Mouse (Mus musculus): Measurements from ENCODE around the gene Smpd1.

Smpd1 gene

DNA sequence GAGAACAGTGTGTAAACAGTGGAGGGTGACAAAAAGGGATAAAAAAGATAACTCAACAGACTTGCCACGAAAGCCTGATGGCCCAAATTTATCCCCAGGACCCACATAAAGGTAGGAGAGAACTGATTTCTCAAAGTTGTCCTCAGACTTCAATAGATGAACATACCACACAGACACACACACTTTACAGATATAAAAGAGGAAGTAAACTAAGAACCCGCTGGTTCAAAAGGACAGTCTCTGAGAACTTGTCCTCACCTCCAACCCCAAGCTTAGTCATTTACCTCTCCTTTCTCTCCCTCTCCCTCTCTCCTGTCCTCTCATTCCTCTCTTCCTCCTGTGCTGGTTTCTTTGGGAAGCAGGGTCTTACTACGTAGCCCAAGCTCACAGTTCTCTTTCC is 8.2 kb downstream of the Smpd1 start:
- no peak for DNase-seq (ENCODE audit: extremely low read depth, low read depth)

DNA sequence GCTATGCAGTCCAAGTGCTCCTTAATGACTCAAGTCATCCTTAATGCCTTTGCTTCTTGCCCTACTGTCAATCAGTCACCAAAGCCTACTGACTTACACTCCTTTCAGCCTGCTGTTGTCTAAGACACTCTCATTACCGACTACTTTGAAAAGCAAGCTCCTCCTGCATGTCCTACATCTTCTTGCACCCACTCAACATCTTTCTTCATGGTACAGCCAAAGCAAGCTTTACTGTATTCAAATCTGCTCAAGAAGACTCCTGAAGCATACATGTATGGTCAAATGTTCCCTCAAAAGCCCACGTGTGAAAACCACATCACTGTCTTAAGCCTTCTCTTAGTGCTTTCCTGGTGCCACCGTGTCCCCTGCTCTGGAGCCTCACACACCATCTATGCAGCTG is 9.2 kb downstream of the Smpd1 start:
- DNase-seq (ENCODE audit: extremely low read depth, low read depth): no peak

DNA sequence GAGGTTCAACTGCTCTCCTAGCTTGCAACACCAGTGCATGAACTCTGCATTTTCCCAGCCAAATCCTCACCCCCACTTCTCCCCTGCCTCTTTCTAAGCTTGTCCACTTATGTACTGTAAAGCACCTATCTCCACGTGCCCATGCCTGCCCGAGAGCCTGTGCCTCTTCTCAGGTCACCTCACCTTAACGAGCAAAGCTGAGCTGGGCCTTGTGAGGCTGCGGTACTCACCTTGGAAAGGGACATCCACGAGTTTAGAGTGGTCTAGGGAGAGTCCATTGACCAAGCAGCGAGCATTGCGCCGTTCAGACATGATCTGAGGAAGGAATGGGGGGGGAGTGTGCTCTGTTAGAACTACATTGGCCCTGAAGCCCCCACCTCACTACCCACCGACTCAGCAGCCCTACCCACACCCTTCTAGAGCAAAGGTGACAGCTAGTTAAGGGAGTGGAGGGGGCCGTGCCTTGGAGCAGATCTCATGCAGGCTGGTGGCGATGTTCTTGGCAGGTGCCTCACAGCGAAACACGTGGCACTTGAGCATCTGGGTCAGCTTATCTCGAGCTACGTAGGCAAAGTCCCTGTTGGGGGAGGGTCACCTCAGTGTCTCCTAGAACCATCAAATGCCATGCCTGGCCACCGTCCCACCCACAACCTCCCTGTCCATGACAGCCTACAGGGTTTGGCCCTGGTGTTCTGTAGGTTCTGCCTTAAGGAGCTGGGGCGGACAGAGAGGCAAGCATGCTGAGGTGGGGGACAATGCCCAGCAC is 11.1 kb downstream of the Smpd1 start:
- no peak for DNase-seq (ENCODE audit: extremely low read depth, low read depth)

DNA sequence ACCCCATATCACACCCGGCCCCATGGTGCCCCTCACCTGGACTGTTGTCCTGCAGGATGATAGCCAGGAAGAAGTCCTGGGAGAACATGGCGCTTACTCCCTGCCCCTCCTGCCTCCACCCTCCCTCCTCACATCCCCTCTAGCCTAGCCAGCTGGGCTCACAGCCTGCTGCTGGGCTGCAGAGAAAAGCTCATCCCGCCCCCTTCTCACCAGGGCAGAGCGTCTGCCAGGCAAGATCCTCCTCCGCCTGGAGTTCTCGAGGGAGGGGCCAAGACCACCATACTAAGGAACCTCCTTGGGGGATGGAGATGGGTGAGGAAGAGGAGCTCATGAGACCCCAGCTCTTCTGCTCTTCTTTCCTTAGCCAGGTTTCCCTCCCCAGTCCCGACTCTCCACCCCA is 14.4 kb downstream of the Smpd1 start:
- no peak for DNase-seq (ENCODE audit: extremely low read depth, low read depth)

DNA sequence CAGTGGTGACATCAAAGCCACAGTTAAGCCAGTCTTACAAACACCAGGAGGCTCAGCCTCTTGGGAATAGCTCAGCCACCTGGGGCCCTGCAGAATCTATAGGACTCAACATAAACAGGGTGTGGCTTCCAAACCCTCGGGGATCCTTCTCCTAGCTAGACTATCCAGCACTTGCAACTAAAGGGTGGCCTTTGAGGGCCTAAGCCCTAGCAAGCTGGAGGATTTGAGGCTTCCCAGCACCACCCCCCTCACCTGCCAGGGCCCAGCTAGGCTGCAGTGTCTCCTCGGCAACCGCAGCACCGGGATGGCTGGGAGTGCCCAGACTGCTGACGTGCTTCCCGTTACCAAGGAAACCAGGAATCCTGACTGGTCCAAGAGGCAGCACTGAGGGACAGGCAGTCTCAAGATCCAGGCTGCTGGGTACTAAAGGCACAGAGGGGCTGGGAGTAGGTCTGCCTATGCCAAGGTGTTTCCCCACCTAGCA is 14.9 kb downstream of the Smpd1 start:
- DNase-seq (ENCODE audit: extremely low read depth, low read depth): no peak

DNA sequence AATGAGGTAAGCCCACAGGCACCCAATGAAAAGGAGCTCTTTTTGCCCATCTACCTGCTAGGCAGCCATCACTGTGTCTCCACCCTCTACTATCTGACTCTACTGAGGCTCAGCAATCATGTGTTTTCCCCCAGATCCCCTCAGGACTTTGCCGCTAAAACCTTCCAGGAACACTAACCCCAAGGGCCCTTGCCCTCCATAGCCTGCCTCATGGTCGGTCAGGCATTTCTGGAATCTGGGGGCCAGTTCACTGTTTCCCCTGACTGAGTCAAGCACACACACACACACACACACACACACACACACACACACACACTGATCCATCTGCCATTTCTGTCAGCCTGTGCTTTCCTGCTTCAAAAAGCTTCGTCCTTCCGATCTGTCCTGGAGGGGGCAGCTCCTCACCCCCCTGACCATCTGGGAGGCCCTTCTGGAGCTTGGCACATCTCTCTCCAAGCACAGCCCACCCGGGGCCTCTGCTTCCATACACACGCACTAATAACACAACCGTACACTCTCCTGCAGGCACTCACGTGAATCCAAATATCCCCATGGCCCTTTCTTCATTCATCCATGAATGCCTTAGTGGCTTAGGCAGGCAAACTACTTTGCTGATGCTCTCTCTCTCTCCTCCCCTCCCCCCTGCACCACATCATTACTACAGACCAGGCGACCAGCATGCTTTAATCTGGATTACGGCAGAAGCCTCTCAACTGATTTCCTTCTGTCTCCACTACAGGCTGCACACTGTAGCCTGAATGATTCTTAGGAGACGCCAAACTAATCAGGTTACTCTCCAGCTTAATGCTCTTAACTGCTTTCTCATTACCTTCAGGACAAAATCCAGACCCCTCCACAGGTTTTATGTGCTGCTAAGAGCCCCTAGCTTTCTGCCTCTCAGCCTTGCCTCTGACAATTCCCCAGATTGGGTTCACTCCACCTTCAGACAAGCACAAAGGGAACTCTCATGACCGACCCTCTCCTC is 15.6 kb downstream of the Smpd1 start:
- DNase-seq (ENCODE audit: extremely low read depth, low read depth): no peak

DNA sequence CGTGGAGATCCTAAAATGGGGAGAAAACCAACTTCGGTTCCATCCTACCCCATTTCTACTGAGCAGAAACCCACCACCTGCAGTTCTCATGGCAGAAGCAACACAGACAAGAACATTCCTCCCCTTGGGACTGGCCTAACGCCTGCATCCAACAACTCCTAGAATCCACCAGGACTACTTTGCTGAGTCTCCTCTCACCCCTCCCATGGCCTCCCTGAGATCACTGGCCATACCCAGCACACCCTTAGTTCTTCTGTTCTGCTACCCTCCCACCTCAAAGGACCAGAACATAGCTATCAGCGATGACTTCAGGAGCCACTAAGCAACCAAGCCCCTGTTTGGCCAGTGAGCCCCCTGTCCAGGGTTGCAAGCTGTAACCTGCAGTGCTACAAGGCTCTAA is 16.6 kb downstream of the Smpd1 start:
- no peak for DNase-seq (ENCODE audit: extremely low read depth, low read depth)

DNA sequence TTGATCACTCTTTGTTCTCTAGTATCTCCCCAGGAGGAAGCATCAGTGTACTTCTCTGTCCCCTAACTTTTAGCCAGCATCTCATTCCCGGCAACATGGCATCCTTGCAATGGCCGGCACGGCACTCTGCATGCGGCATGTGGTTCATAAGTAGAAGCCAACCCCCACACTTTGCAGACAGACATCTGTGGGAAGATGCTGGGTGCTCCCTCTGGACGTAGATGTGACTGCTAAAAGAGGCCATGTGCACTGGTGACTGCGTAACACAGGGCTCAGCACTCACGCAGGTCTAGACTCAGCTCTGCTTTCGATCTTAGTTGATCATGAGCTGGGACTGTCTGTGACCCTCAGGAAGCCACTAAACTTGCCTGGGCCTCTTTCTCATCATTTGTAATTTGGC is 18.8 kb downstream of the Smpd1 start:
- no peak for DNase-seq (ENCODE audit: extremely low read depth, low read depth)

DNA sequence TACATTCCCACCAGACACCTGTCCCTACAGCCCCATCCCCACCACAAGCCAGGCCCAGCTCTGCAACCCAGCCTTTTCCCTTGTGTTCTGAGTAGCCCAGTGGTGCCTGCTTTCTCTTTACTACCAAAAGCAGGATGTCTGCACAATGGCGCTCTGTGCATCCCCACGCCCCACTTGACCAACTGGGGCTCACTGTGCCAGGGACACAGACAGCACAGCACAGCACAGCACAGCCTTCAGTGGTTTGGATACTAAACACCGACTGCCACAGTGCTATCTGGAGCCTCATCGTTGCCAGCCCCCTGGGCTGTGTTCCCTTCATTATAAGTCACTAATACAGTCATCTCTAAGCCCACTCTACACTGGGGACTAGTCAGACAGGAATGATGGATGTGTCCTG is 20.4 kb downstream of the Smpd1 start:
- no peak for DNase-seq (ENCODE audit: extremely low read depth, low read depth)

DNA sequence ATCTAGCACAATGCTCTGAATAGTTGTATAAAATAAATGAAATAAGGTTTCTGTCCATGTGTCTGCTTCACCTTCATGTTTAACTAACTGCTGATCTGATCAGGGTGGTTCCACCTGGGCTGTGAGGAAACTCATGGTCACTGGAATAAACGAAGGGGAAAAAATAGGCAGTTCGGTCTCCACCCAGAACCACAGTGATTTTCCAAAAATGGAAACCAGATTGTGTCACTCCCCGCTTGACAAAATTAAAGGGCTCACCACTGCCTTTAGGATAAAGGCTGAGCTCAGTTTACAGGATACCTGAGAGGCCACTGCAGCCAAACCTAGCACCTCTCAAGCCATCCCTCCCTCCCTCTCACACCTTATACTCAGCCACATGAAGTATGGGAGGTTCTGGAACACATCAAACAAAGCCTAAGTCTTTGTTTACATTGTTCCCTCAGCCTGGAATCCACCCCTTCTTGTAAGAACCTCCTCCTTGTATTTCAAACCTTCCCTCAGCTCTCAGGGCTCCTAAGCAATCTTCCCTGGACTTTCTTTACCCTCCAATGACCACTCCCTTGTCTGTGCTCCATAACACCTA is 22.1 kb downstream of the Smpd1 start:
- DNase-seq (ENCODE audit: extremely low read depth, low read depth): no peak

DNA sequence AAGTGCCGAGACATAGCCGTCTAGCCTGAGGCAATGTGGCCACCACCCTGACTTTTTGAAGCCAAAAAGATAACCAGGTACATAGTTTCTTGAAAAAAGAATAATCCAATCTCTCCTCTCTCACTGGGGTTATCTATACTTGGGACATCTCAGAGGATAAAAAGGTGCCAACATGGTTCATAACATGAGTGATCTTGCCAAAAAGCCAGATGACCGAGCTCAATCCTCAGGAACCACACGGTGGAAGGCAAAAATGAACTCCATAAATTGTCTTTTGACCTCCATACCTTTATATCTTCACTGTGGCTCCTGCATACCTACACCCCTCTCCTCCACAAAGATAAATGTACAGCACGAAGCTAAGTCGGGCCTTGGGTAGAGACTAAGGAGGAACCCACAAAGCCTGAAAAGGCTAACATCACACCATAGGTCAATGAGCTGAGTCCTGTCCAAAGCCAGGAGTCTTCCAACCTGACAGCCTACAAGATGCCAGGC is 23.3 kb downstream of the Smpd1 start:
- no peak for DNase-seq (ENCODE audit: extremely low read depth, low read depth)

DNA sequence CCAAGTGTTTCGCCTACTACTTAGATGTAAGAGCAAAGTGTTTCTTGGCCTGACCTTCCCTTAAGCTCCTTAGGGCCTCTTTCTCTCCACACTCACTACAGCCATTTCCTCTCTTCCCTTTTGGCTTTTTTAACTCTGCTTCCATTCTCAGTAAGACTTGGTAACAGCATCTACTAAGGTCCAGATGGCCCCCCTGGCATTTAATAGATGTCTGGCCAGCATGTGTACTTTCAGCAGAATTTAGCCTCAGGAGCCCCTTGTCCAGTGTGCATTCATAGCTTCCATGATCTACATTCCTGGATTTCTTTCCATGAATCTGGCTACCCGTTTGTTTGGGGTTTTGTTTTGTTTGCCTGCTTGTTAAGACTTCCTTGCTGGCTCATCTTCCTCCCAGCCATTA is 24.3 kb downstream of the Smpd1 start:
- no peak for DNase-seq (ENCODE audit: extremely low read depth, low read depth)

DNA sequence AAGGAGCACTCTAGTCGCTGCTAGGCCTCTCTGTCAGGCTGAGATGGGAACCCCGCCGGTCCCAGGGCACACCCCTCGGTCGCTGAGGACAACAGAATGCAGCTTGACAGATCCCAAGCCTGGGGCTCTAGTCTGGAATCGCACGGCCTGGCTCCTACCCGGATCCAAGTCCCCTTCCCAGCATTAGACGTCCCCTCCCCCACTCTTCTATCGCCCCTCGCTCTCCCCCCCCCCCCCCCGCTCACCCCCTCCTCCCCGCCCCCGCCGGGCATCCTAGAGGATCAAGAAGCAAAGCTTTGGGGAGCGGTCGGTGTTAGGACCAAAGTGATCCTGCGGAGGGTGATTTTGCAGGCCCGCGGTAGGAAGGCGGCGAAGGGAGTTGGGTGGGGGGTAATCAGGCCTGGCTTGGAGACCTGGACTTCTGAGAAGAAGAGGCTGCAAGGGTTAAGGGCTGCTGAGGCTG is 26.5 kb downstream of the Smpd1 start:
- no peak for DNase-seq (ENCODE audit: extremely low read depth, low read depth)

DNA sequence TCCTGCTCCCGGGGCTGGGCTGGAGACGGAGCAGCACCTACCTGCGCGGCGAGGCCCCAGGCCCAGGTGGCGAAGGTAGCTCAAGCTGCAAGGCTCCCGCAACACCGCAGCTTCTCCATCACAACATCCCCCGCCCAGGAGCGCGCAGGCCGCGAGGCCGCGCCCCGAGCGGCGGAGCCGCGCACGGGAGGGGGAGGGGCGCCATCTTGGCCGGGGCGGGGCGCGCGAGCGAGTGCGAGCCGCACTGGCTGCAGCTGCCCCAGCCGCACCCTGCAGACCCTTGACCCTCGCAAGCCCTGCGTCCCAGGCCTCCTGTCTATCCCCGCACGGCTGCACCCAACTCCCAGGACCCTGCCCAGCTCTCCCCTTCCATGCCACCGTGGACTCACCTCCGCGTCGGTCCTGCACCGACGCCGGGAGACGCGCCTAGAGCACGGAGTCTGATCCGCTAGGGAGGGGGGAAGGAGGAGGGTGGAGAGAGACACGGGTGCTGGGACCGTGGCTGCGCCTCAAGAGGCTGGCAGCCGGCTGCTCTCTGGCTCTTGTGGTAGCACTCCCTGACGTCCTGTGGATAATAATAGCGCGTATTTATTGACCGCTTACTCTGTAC is 27.0 kb downstream of the Smpd1 start, which contains the start of gene Apbb1:
Apbb1 (minus strand) TSS at position 560 of the 610 bp plus-strand sequence.
- DNase-seq (ENCODE audit: extremely low read depth, low read depth): peak; percentile 30

DNA sequence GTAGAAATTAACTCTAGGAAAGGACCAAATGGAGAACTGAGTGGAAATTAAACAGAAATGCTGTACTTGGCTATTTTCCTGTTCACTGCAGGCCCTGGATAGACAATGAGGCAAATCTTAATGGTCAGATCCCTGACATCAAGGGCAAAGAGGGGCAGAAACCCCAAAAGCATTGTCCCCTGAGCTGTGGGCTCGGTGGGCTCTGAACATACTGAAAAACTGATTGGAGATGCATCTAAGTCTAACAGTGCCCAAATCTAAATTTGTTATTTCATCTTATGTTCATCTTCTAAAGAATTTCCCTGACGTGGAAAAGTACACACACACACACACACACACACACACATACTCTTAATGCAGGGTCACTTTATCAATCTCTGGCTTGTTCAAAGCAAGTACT is 27.8 kb downstream of the Smpd1 start:
- no peak for DNase-seq (ENCODE audit: extremely low read depth, low read depth)

DNA sequence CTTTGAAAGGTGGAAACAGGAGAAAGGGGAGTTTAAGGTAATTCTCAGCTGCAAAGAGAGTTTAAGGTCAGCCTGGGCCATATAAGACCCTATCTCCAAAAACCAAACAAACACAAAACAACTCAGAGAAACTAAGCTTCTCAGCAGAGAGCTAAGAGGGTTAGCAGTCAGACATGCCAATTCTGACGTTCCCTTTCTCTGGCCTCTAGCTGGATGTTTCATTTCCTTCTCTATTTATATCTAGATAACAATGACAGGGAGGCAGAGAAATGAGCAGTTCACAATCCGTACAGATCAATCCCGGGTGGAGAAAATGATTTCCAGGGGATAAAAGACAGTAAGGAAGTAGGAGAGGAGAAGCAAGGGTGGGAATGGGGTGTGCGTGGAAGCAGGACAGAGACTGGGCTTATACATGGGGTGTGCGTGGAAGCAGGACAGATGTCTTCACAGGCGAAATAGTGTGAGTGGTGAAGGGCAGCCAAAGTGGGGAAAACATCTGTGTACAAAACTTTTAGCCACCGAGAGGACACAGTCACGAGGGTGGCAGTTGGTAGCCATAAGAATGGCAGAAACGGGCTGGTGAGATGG is 34.3 kb downstream of the Smpd1 start:
- DNase-seq (ENCODE audit: extremely low read depth, low read depth): no peak

DNA sequence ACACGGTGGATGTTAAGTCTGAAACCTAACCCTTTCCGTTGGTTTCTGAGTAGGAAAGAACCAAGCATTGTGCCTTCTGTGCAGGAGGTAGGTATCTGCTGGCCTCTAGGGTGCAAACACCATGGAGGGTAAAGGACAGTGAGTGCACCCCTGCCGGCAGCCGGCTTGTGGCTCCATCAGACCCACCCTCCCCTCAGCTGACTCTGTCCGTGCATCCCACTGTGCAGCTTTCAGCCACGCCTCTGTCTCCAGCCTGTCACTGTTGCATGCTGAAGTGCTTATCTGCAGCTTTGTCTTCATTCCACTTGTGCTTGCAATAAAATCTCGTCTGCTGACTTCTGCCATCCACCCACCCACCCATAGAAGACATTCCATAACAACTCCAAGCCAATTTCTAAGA is 35.9 kb downstream of the Smpd1 start:
- DNase-seq (ENCODE audit: extremely low read depth, low read depth): no peak

DNA sequence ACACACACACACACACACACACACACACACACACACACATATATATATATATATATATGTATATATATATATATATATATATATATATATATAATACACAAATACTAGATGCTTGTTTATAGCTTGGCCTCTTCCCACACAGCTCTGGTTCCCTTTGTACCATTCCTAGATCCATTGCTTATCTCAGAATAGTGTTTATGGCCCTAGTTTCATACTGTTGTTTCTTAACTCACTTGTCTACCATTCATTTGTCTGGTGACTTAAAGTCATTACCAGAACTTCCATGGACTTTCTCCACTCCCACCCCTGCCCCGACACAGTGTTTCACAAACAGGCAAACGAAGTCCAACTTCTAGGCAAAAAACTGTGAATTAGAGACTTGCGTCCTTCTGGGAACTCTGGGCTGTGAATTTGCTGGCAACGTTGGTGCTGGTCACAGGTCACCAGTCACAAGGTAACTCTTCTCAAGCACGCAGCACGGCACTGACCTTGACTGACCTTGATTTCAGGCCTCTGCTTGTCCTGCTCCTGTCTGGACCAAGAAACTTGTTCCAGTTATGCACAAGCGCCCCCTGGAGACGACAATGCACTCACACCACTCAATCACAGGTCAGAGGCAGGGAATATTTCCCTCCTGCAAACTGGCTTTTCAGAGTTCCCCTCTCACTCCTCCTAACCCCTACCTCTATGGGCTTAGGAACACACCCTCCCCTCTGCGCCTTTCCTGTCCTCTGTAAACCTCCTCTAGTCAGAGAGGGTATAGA is 48.9 kb downstream of the Smpd1 start:
- DNase-seq (ENCODE audit: extremely low read depth, low read depth): peak; percentile 21
